Mouse (Mus musculus): ENCODE results near the gene Hibadh. TPM values are rescaled to one million over a fixed set of nuclear protein-coding genes. Genes with fewer than 3 reads are reported as not detected.

The Hibadh gene
- polyA plus RNA-seq, 1 experiment = 37.5 TPM

DNA sequence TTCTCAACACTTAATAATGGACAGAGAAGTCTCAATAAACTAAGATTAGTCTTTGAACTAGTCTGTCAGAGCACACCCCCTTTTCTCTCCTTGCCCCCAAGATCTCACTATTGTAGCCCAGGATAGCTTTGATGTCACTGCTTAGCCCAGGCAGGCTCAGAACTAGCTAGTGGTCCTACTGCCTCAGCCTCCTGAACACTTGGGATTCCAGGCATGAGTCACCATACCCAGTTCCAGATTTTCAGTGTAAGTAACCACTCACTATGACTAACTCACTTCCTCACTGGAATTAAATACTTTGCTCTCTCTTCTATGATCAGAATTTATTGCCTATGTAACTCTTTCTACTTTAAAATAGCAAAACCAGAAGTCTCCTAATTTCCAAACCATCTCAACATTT, 53.6 kb downstream of the Hibadh start:
- no peak for DNase-seq
- Histone ChIP-seq H3K4me3 (replicated peaks; ENCODE audit: extremely low read depth, low read depth, low read length) (no peak overlapping the region), H3K4me1 (ENCODE audit: control insufficient read depth, insufficient read depth, low read length) (peaks cover 3% of the 10 kb centered on the region; the same call in 1 of the 2 replicates)
- no peak for TF ChIP-seq POLR2A (IDR thresholded peaks at IDR 0.05; ENCODE audit: borderline replicate concordance, extremely low read depth, low read depth, low read length)

DNA sequence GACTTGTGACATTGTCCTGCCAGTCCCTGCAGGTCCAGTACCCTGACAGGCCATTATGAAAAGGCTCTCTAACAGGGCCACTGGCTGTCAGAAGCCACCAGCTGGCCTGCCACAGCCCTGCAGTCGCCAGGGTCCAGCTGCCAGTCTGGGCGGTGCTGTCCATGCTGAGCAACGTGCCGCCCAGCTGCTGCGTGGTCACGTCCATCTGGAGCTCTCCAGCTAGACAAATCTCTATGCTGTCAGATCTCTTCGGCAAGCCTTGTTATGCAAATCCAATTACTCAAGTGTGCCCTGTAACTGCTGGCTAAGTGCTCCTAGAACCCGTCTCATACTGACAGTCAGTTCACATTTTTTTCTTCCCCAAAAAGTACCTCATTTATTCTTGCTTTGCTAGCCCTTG, 55.8 kb downstream of the Hibadh start:
- Histone ChIP-seq H3K4me3 (replicated peaks; ENCODE audit: extremely low read depth, low read depth, low read length) (no peak overlapping the region), H3K4me1 (ENCODE audit: control insufficient read depth, insufficient read depth, low read length) (peaks cover 3% of the 10 kb centered on the region; the same call in 1 of the 2 replicates)
- WGBS = 37% methylated on average over 8 of the region's 8 CpGs
- TF ChIP-seq POLR2A (IDR thresholded peaks at IDR 0.05; ENCODE audit: borderline replicate concordance, extremely low read depth, low read depth, low read length) (no peak), CTCF (IDR thresholded peaks at IDR 0.05; ENCODE audit: insufficient read depth, low read length) (no peak)
- DNase-seq = no peak

GRCm38 (mm10) chr6:52581081-52581480, 59.1 kb downstream of the Hibadh start:
- Histone ChIP-seq H3K4me3 (replicated peaks; ENCODE audit: extremely low read depth, low read depth, low read length) (no peak overlapping the region), H3K4me1 (ENCODE audit: control insufficient read depth, insufficient read depth, low read length) (peaks cover 3% of the 10 kb centered on the region; the same call in 1 of the 2 replicates)
- TF ChIP-seq CTCF (IDR thresholded peaks at IDR 0.05; ENCODE audit: insufficient read depth, low read length) = no peak
- no peak for TF ChIP-seq POLR2A (IDR thresholded peaks at IDR 0.05; ENCODE audit: borderline replicate concordance, extremely low read depth, low read depth, low read length)
- no peak for DNase-seq
- 78% methylated on average over 4 of the region's 4 CpGs for WGBS

DNA sequence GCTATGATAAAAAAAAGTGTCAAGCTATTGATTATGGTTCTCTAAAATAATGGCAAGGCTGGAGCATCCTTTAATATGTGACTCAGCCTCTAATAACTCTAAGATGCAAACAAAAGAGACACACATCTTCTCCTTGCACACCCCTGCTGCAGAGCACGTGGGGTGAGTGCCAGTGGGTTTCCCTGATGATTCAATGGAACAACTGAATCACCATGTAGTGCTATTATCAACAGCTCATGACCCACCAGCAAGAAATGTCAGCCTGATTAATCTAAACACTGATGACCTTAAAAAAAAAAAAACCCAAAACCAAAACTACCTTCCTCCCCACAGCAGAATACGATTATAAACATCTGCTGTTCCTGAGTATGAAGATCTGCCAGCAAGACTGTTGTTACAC, 61.9 kb downstream of the Hibadh start:
- H3K4me3 ChIP-seq (replicated peaks; ENCODE audit: extremely low read depth, low read depth, low read length) = no peak overlapping the region
- WGBS = 49% methylated on average over 2 of the region's 2 CpGs
- TF ChIP-seq CTCF (IDR thresholded peaks at IDR 0.05; ENCODE audit: insufficient read depth, low read length) (no peak), POLR2A (IDR thresholded peaks at IDR 0.05; ENCODE audit: borderline replicate concordance, extremely low read depth, low read depth, low read length) (no peak)
- no peaks in the 10 kb centered on the region; the same call in none of the 2 replicates for H3K4me1 ChIP-seq (ENCODE audit: control insufficient read depth, insufficient read depth, low read length)
- no peak for DNase-seq

- TF ChIP-seq POLR2A (IDR thresholded peaks at IDR 0.05; ENCODE audit: borderline replicate concordance, extremely low read depth, low read depth, low read length) = no peak
- 26% methylated on average over 4 of the region's 4 CpGs for WGBS
- no peak for DNase-seq
- no peaks in the 10 kb centered on the region; the same call in none of the 2 replicates for H3K4me1 ChIP-seq (ENCODE audit: control insufficient read depth, insufficient read depth, low read length)
- no peak overlapping the region for H3K4me3 ChIP-seq (replicated peaks; ENCODE audit: extremely low read depth, low read depth, low read length)
Measured at GRCm38 (mm10) chr6:52577270-52577669, 62.9 kb downstream of the Hibadh start.

DNA sequence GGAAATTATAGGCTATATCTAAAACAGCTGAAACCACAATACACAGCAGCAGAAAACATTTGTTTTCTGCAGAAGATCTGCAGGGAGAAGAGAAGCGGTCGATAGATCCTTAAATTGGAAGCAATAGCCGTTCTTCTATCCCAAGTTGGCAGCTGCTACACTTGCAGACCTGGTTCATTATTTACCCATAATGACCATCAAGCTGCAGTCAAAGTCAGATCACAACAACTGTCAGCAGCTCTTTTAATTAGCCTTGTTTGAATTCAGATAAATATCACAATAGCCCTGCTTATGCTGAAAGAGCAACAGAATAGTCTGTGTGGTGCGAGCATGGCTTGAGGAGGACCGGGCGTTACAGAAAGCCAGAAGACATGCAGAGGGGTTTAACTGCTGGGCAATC, 71.5 kb downstream of the Hibadh start:
- 93% methylated on average over 6 of the region's 6 CpGs for WGBS
- DNase-seq = no peak

DNA sequence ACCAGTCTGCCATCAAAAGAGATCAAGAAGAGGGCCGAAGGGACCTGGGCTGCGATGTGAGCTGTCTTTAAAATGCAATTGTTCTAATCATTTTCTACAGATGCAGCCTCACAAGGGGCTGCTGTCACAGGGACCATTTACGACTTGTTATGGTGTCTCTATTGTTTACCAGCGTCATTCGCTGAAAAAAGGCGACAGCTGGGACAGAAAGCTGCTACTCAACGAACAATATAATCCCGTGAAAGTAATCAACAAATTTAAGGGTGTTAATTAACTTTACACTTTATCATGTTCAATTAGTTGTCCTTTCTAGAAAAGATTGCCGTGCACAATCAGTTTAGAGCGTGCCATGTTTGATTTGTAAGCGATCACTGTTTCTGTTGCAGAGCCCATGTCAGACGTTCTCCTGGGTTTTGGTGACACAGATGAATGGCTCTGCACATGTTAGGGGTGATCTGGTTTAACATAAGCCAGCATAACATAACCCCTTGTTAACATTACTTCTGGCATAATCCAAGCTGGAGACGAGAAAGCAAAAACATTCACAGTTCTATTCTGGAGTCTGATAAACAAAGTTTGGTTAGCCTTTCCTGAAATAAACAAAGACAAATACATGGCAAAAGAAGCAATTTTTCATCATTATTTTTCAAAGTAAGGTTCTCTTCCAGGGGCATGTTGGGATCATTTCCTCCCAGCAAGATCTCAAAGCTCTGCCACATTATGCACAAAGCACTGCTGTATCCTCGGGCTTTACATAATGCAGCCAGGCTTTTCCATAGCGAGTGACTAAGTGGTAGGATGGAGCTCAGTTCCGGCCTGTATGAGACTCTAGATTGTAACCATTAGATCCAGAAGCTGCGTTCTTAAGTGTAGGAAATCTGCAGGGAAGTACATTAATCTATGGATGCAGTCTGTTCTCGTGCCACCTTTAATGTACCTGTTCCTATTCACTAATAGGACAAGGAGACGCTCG, 72.6 kb downstream of the Hibadh start:
- DNase-seq = no peak
- WGBS = 79% methylated on average over 20 of the region's 20 CpGs
- TF ChIP-seq POLR2A (IDR thresholded peaks at IDR 0.05; ENCODE audit: borderline replicate concordance, extremely low read depth, low read depth, low read length) = no peak
- no peak for TF ChIP-seq CTCF (IDR thresholded peaks at IDR 0.05; ENCODE audit: insufficient read depth, low read length)

More for the DNA sequence above, 71.5 kb downstream of the Hibadh start:
- no peak overlapping the region for H3K4me3 ChIP-seq (replicated peaks; ENCODE audit: extremely low read depth, low read depth, low read length)
- H3K4me1 ChIP-seq (ENCODE audit: control insufficient read depth, insufficient read depth, low read length) = no peaks in the 10 kb centered on the region
- TF ChIP-seq CTCF (IDR thresholded peaks at IDR 0.05; ENCODE audit: insufficient read depth, low read length) (no peak), POLR2A (IDR thresholded peaks at IDR 0.05; ENCODE audit: borderline replicate concordance, extremely low read depth, low read depth, low read length) (no peak)

DNA sequence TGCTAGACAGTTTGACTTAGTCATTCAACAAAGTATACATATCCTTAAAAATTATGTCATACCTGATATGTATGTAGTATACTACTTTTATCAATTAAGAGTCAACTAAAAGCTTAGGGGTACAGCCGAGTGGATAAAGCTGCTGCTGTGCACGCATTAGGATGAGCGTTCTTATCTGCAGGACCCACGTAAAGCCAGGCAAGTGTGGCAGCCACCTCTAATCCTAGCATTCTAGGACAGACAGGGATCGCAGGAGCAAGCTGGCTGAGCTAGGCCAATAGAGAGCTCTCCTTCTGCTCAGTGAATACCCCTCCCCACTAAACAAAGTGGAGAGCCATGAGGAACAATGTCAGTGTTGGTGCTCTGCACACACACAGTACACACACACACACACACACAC, 75.0 kb downstream of the Hibadh start:
- Histone ChIP-seq H3K4me3 (replicated peaks; ENCODE audit: extremely low read depth, low read depth, low read length) (no peak overlapping the region), H3K4me1 (ENCODE audit: control insufficient read depth, insufficient read depth, low read length) (no peaks in the 10 kb centered on the region)
- DNase-seq = no peak
- WGBS = 92% methylated on average over 5 of the region's 5 CpGs
- TF ChIP-seq POLR2A (IDR thresholded peaks at IDR 0.05; ENCODE audit: borderline replicate concordance, extremely low read depth, low read depth, low read length) (no peak), CTCF (IDR thresholded peaks at IDR 0.05; ENCODE audit: insufficient read depth, low read length) (no peak)

More for the DNA sequence above, 72.6 kb downstream of the Hibadh start:
- Histone ChIP-seq H3K4me3 (replicated peaks; ENCODE audit: extremely low read depth, low read depth, low read length) (no peak overlapping the region), H3K4me1 (ENCODE audit: control insufficient read depth, insufficient read depth, low read length) (no peaks in the 10 kb centered on the region)

- TF ChIP-seq CTCF (IDR thresholded peaks at IDR 0.05; ENCODE audit: insufficient read depth, low read length) (no peak), POLR2A (IDR thresholded peaks at IDR 0.05; ENCODE audit: borderline replicate concordance, extremely low read depth, low read depth, low read length) (no peak)
- no peaks in the 10 kb centered on the region for H3K4me1 ChIP-seq (ENCODE audit: control insufficient read depth, insufficient read depth, low read length)
- no peak overlapping the region for H3K4me3 ChIP-seq (replicated peaks; ENCODE audit: extremely low read depth, low read depth, low read length)
- no peak for DNase-seq
- WGBS = 85% methylated on average over 4 of the region's 4 CpGs
Measured at GRCm38 (mm10) chr6:52562994-52563393, 77.2 kb downstream of the Hibadh start.

- no peak for TF ChIP-seq POLR2A (IDR thresholded peaks at IDR 0.05; ENCODE audit: borderline replicate concordance, extremely low read depth, low read depth, low read length)
- no peak for TF ChIP-seq CTCF (IDR thresholded peaks at IDR 0.05; ENCODE audit: insufficient read depth, low read length)
- Histone ChIP-seq H3K4me3 (replicated peaks; ENCODE audit: extremely low read depth, low read depth, low read length) (no peak overlapping the region), H3K4me1 (ENCODE audit: control insufficient read depth, insufficient read depth, low read length) (no peaks in the 10 kb centered on the region)
- 92% methylated on average over 3 of the region's 3 CpGs for WGBS
- DNase-seq = no peak
Measured at GRCm38 (mm10) chr6:52559041-52559440, 81.1 kb downstream of the Hibadh start.
